Mouse (Mus musculus) heart, postnatal 0 days (tissue): ENCODE measurements around the gene Mnat1. TPM values are rescaled to one million over a fixed set of nuclear protein-coding genes. Genes with fewer than 3 reads are reported as not detected.

Experiments used
- ATAC-seq: fragments of 200-750 bp; cut with Nextera tagmentation; 2 replicates; pipeline ENCODE4 v1.8.0; 2017; ENCODE audit warnings: low read depth, moderate number of reproducible peaks, moderate library complexity; ENCODE audit not compliant: insufficient read depth
- DNase-seq: peaks from one replicate; pipeline ENCODE4 v3.0.0-alpha.2; 2016; ENCODE audit warnings: low spot score
- H3K27ac ChIP-seq: fragments of 300-500 bp; sonication (generic); 2 replicates; pipeline ENCODE4 v1.5.1; 2014; ENCODE audit warnings: low read depth, mild to moderate bottlenecking
- H3K27me3 ChIP-seq: fragments of 300-500 bp; sonication (generic); 2 replicates; pipeline ENCODE4 v1.6.1; 2014; ENCODE audit warnings: low read length, mixed read lengths; ENCODE audit not compliant: control insufficient read depth, insufficient read depth
- H3K36me3 ChIP-seq: fragments of 300-500 bp; sonication (generic); replicated peaks from 2 replicates; pipeline ENCODE4 v1.6.1; 2014; ENCODE audit warnings: low read length, mixed read lengths; ENCODE audit not compliant: control insufficient read depth, insufficient read depth
- H3K4me1 ChIP-seq: fragments of 300-500 bp; sonication (generic); 2 replicates; pipeline ENCODE4 v1.6.1; 2014; ENCODE audit warnings: antibody characterized with exemption; ENCODE audit not compliant: control insufficient read depth, insufficient read depth
- H3K4me2 ChIP-seq: fragments of 300-500 bp; sonication (generic); 2 replicates; pipeline ENCODE4 v1.6.1; 2014; ENCODE audit warnings: low read depth, mild to moderate bottlenecking, low read length, moderate library complexity
- H3K4me3 ChIP-seq: fragments of 300-500 bp; sonication (generic); 2 replicates; pipeline ENCODE4 v1.5.1; 2014; ENCODE audit warnings: low read depth, low read length
- H3K9ac ChIP-seq: fragments of 300-500 bp; sonication (generic); replicated peaks from 2 replicates; pipeline ENCODE4 v1.6.1; 2014; ENCODE audit warnings: low read depth, low read length, mixed read lengths
- H3K9me3 ChIP-seq: fragments of 300-500 bp; sonication (generic); replicated peaks from 2 replicates; pipeline ENCODE4 v1.6.1; 2016; ENCODE audit warnings: low read length; ENCODE audit not compliant: control insufficient read depth
- CTCF ChIP-seq: IDR thresholded peaks from 2 replicates; pipeline ENCODE4 v1.5.1; 2016; ENCODE audit warnings: antibody characterized with exemption, control low read depth, low read depth
- EP300 ChIP-seq: IDR thresholded peaks from 2 replicates; pipeline ENCODE4 v1.6.1; 2016; ENCODE audit warnings: antibody characterized with exemption, low read depth
- WGBS: fragments of 180-500 bp; shearing (Covaris S2); extraction: QIAGEN DNeasy Blood & Tissue Kit; methylation state at CpG from one replicate; pipeline ENCODE4 v1.1.7; 2014; 5-methylcytosine and 5-hydroxymethylcytosine counted together
- polyA plus RNA-seq: library from polyadenylated mRNA; unstranded; fragments of >200 nt; fragmentation: Nextera tagmentation; extraction: Ambion mirVana; gene quantifications from 2 replicates; pipeline ENCODE4 v1.2.1, GENCODE M21; 2015
- total RNA-seq: library from RNA; depleted of rRNA; stranded (reverse); fragments of >200 nt; gene quantifications from 2 replicates; pipeline ENCODE4 v1.2.3, GENCODE M21; 2014; ENCODE audit warnings: low replicate concordance

The Mnat1 gene
- total and polyA plus RNA-seq, 2 experiments from 2014 or later: 11.1 to 20.7 TPM

GRCm38 (mm10) chr12:73232586-73232985 lies 109.1 kb downstream of the Mnat1 start:
- Histone ChIP-seq H3K4me1 (no peaks in the 10 kb centered on the region), H3K27ac (no peak overlapping the region), H3K9me3 (no peaks in the 10 kb centered on the region), H3K36me3 (no peaks in the 10 kb centered on the region), H3K9ac (no peak overlapping the region), H3K4me2 (no peak overlapping the region), H3K27me3 (no peaks in the 10 kb centered on the region), H3K4me3 (no peak overlapping the region)
- no peak for TF ChIP-seq CTCF
- TF ChIP-seq EP300: no peak
- WGBS: 72% methylated on average over 2 of the region's 2 CpGs
- DNase-seq: no peak
- no peak for ATAC-seq

GRCm38 (mm10) chr12:73241960-73242359 lies 118.4 kb downstream of the Mnat1 start:
- TF ChIP-seq CTCF: no peak
- no peak for TF ChIP-seq EP300
- Histone ChIP-seq H3K36me3 (no peaks in the 10 kb centered on the region), H3K4me3 (no peak overlapping the region), H3K27ac (no peak overlapping the region), H3K4me2 (no peak overlapping the region), H3K27me3 (no peaks in the 10 kb centered on the region), H3K4me1 (no peaks in the 10 kb centered on the region), H3K9me3 (no peaks in the 10 kb centered on the region), H3K9ac (no peak overlapping the region)
- DNase-seq: no peak
- ATAC-seq: no peak
- 70% methylated on average over 10 of the region's 10 CpGs for WGBS

GRCm38 (mm10) chr12:73245687-73246086 lies 122.2 kb downstream of the Mnat1 start:
- ATAC-seq (no peak), DNase-seq (no peak)
- no peaks in the 10 kb centered on the region for H3K9me3 ChIP-seq
- 54% methylated on average over 5 of the region's 5 CpGs for WGBS
- H3K36me3 ChIP-seq: no peaks in the 10 kb centered on the region
- no peaks in the 10 kb centered on the region for H3K4me1 ChIP-seq
- TF ChIP-seq CTCF: no peak
- TF ChIP-seq EP300: no peak
- no peak overlapping the region for H3K4me3 ChIP-seq
- H3K27ac ChIP-seq: no peak overlapping the region
- H3K4me2 ChIP-seq: no peak overlapping the region
- H3K9ac ChIP-seq: no peak overlapping the region
- H3K27me3 ChIP-seq: no peaks in the 10 kb centered on the region

DNA sequence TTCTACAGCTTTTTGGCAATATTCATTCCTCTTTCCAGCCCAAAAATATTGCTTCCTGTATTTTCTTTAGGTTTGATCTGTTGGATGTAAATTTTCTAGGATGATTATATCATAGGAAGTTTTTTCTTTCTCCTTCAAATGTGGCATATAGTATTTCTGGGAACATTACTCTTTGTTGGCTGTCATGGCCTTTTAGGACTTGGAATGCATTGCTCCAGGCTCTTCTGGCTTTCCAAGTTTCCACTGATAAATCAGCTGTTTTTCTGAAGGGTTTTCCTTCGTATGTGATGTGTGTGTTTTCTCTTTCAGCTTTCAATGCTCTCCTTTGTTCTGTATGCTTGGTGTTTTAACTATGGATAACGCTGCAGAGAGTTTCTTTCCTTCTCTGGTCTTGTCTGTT lies 131.5 kb downstream of the Mnat1 start:
- 50% methylated on average over 2 of the region's 2 CpGs for WGBS
- no peak overlapping the region for H3K27ac ChIP-seq
- no peak overlapping the region for H3K4me2 ChIP-seq
- H3K4me1 ChIP-seq: no peaks in the 10 kb centered on the region
- H3K27me3 ChIP-seq: no peaks in the 10 kb centered on the region
- 0 out of 2 replicates have a peak, but pooled peaks cover 3% of the 10 kb centered on the region for H3K36me3 ChIP-seq
- no peak overlapping the region for H3K4me3 ChIP-seq
- TF ChIP-seq EP300: no peak
- no peak for TF ChIP-seq CTCF
- ATAC-seq: no peak
- no peaks in the 10 kb centered on the region for H3K9me3 ChIP-seq
- H3K9ac ChIP-seq: no peak overlapping the region
- DNase-seq: no peak

GRCm38 (mm10) chr12:73259269-73259668 lies 135.8 kb downstream of the Mnat1 start:
- no peak for TF ChIP-seq EP300
- no peak for TF ChIP-seq CTCF
- Histone ChIP-seq H3K4me2 (no peak overlapping the region), H3K27me3 (no peaks in the 10 kb centered on the region), H3K9ac (no peak overlapping the region), H3K36me3 (0 out of 2 replicates have a peak, but pooled peaks cover 3% of the 10 kb centered on the region), H3K9me3 (no peaks in the 10 kb centered on the region), H3K27ac (no peak overlapping the region), H3K4me3 (no peak overlapping the region), H3K4me1 (no peaks in the 10 kb centered on the region)
- no peak for DNase-seq
- 88% methylated on average over 6 of the region's 6 CpGs for WGBS
- no peak for ATAC-seq

DNA sequence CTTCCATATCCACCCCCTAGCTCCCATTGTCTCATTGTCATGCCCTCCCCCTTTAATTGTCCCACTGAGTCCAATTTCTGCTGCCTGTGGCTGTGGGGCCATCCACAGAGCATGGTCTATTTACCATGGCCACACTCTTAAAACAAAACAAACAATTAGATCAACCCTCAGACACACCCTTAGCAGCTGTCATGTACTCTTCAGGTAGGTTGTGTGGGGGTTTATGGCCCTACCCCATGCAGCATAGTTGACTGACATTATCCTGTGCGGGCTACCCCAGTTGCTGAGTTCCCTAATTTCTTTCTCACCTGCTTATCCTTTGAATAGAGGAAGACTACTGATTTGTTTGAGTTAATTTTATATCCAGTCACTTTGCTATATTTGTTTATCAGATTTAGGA lies 136.8 kb downstream of the Mnat1 start:
- ATAC-seq: no peak
- no peak overlapping the region for H3K4me2 ChIP-seq
- TF ChIP-seq EP300: no peak
- TF ChIP-seq CTCF: no peak
- H3K36me3 ChIP-seq: 0 out of 2 replicates have a peak, but pooled peaks cover 3% of the 10 kb centered on the region
- no peak for DNase-seq
- H3K9ac ChIP-seq: no peak overlapping the region
- no peak overlapping the region for H3K27ac ChIP-seq
- H3K27me3 ChIP-seq: no peaks in the 10 kb centered on the region
- no peak overlapping the region for H3K4me3 ChIP-seq
- WGBS: 93% methylated on average over 1 of the region's 1 CpGs
- H3K9me3 ChIP-seq: no peaks in the 10 kb centered on the region
- H3K4me1 ChIP-seq: no peaks in the 10 kb centered on the region
